ENCODE assay signal across 13 mouse cellular contexts in genomic region chr4:137160526-137160925, GRCm38 (mm10).
DNase-seq lines count a peak whose midpoint lies in the region.
"Had no signal": no experiment of that assay in that cellular context is flagged by ENCODE, and none has a peak within 500 bp of the region (broad histone marks: within the 10 kb centered on the region; RNA-seq: fewer than 3 reads in every experiment).

No protein-coding gene starts in this region.

- peak; percentile 84 for DNase-seq in adrenal gland, adult 2 months
- DNase-seq in adrenal gland, postnatal 4 days (ENCODE audit: low spot score in 2 of 2), result no peak
- peak; percentile 63 for DNase-seq in ovary, adult 18-20 months (ENCODE audit: low spot score)
- no peak for DNase-seq in ovary, postnatal 14 days (ENCODE audit: low spot score)
- DNase-seq in adrenal gland, postnatal 25 days, result peak; percentile 43
- no peak for DNase-seq in layer of hippocampus, adult 11-12 months (ENCODE audit: low spot score)
- DNase-seq in thymus, adult 18-20 months, result no peak
- DNase-seq: cerebellum, adult 11-12 months; cerebellum, adult 9-11 months; cerebellum, postnatal 36 days; forebrain, postnatal 0 days; gastrocnemius, postnatal 14 days; heart, adult 2 months had no signal

Comparison
In these comparisons a context has a peak if more than half of its experiments do, and no peak if none do; other contexts are left out.
1. DNase-seq: peak in adrenal gland, adult 2 months (single experiment), ovary, adult 18-20 months (single experiment) and adrenal gland, postnatal 25 days (single experiment); none in adrenal gland, postnatal 4 days (0 of 2), ovary, postnatal 14 days (single experiment), layer of hippocampus, adult 11-12 months (single experiment) and thymus, adult 18-20 months (0 of 2).